Mouse (Mus musculus): ENCODE measurements at regions not wholly inside any gene's neighbourhood (a gene's known extent, or its start where the extent isn't known, plus 50 kb on each side); places are given as distances from the start of the nearest gene placed in this dataset.
"Not testable (repeated sequence)": the region's sequence is repeated elsewhere in the genome, so short reads cannot be mapped to it uniquely, and the experiment has no call there.

DNA sequence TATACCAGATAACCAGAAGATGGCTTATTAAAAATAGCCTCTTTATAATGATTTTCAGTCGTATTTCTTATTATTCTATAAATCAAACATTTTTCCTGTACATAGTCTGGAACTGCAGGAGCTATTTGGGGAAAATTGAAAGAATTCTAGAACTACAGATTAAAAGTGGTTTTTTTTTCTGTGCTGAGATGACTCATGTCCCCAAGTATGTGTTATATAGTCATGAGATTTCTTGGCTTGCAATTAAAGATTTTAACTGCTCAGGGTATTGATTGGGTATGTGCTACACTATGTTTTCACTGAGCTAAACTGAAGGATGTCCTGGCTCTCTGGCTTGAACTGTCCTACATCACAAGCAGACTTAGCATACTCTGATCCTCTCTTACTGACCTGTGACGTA is 1088.4 kb upstream of the 1700008P02Rik start:
- WGBS: 75% methylated on average over 2 of the region's 2 CpGs
- no peaks in the 10 kb centered on the region for H3K4me1 ChIP-seq (ENCODE audit: control insufficient read depth, insufficient read depth, low read depth, low read length)
- no peak for ATAC-seq
- H3K27ac ChIP-seq (ENCODE audit: low read depth, low read length): no peak overlapping the region
- H3K4me3 ChIP-seq (ENCODE audit: low read length): no peak overlapping the region
- H3K9ac ChIP-seq (ENCODE audit: low read depth, low read length): no peak overlapping the region
- no peaks in the 10 kb centered on the region for H3K36me3 ChIP-seq (ENCODE audit: control insufficient read depth, insufficient read depth, low read length)
- H3K27me3 ChIP-seq (replicated peaks; ENCODE audit: control insufficient read depth, insufficient read depth, low read length): no peaks in the 10 kb centered on the region
- H3K9me3 ChIP-seq (ENCODE audit: control insufficient read depth, low read length): no peaks in the 10 kb centered on the region
- H3K4me2 ChIP-seq (ENCODE audit: low read length): no peak overlapping the region

- H3K4me3 ChIP-seq (ENCODE audit: low read length): no peak overlapping the region
- ATAC-seq: no peak
- no peaks in the 10 kb centered on the region for H3K9me3 ChIP-seq (ENCODE audit: control insufficient read depth, low read length)
- no peaks in the 10 kb centered on the region for H3K27me3 ChIP-seq (replicated peaks; ENCODE audit: control insufficient read depth, insufficient read depth, low read length)
- no peak overlapping the region for H3K27ac ChIP-seq (ENCODE audit: low read depth, low read length)
- H3K4me2 ChIP-seq (ENCODE audit: low read length): no peak overlapping the region
- H3K9ac ChIP-seq (ENCODE audit: low read depth, low read length): no peak overlapping the region
- no peaks in the 10 kb centered on the region for H3K4me1 ChIP-seq (ENCODE audit: control insufficient read depth, insufficient read depth, low read depth, low read length)
- H3K36me3 ChIP-seq (ENCODE audit: control insufficient read depth, insufficient read depth, low read length): no peaks in the 10 kb centered on the region
- 92% methylated on average over 1 of the region's 1 CpGs for WGBS
Observed at GRCm38 (mm10) chr3:7683536-7683935, 1063.3 kb upstream of the 1700008P02Rik start.

GRCm38 (mm10) chr3:7682816-7683215 is 1062.6 kb upstream of the 1700008P02Rik start:
- not testable (repeated sequence) for H3K9me3 ChIP-seq (ENCODE audit: control insufficient read depth, low read length); H3K4me2 ChIP-seq (ENCODE audit: low read length); H3K9ac ChIP-seq (ENCODE audit: low read depth, low read length); ATAC-seq; H3K4me3 ChIP-seq (ENCODE audit: low read length); H3K27ac ChIP-seq (ENCODE audit: low read depth, low read length); H3K36me3 ChIP-seq (ENCODE audit: control insufficient read depth, insufficient read depth, low read length); H3K27me3 ChIP-seq (replicated peaks; ENCODE audit: control insufficient read depth, insufficient read depth, low read length); H3K4me1 ChIP-seq (ENCODE audit: control insufficient read depth, insufficient read depth, low read depth, low read length)
- WGBS: 35% methylated on average over 3 of the region's 3 CpGs

GRCm38 (mm10) chr3:7682311-7682710 is 1062.1 kb upstream of the 1700008P02Rik start:
- H3K4me1 ChIP-seq (ENCODE audit: control insufficient read depth, insufficient read depth, low read depth, low read length): no peaks in the 10 kb centered on the region
- no peak overlapping the region for H3K4me2 ChIP-seq (ENCODE audit: low read length)
- no peaks in the 10 kb centered on the region for H3K36me3 ChIP-seq (ENCODE audit: control insufficient read depth, insufficient read depth, low read length)
- H3K27ac ChIP-seq (ENCODE audit: low read depth, low read length): no peak overlapping the region
- H3K27me3 ChIP-seq (replicated peaks; ENCODE audit: control insufficient read depth, insufficient read depth, low read length): no peaks in the 10 kb centered on the region
- no peak overlapping the region for H3K4me3 ChIP-seq (ENCODE audit: low read length)
- no peak for ATAC-seq
- no peak overlapping the region for H3K9ac ChIP-seq (ENCODE audit: low read depth, low read length)
- WGBS: 85% methylated on average over 3 of the region's 3 CpGs
- no peaks in the 10 kb centered on the region for H3K9me3 ChIP-seq (ENCODE audit: control insufficient read depth, low read length)

GRCm38 (mm10) chr3:7669956-7670355 is 1049.7 kb upstream of the 1700008P02Rik start:
- no peak for ATAC-seq
- Histone ChIP-seq H3K4me2 (ENCODE audit: low read length) (no peak overlapping the region), H3K9ac (ENCODE audit: low read depth, low read length) (no peak overlapping the region), H3K4me1 (ENCODE audit: control insufficient read depth, insufficient read depth, low read depth, low read length) (no peaks in the 10 kb centered on the region), H3K4me3 (ENCODE audit: low read length) (no peak overlapping the region), H3K9me3 (ENCODE audit: control insufficient read depth, low read length) (peaks cover 4% of the 10 kb centered on the region; the same call in 1 of the 2 replicates), H3K27me3 (replicated peaks; ENCODE audit: control insufficient read depth, insufficient read depth, low read length) (no peaks in the 10 kb centered on the region), H3K36me3 (ENCODE audit: control insufficient read depth, insufficient read depth, low read length) (no peaks in the 10 kb centered on the region), H3K27ac (ENCODE audit: low read depth, low read length) (no peak overlapping the region)
- 94% methylated on average over 6 of the region's 6 CpGs for WGBS

GRCm38 (mm10) chr3:7667851-7668250 is 1047.6 kb upstream of the 1700008P02Rik start:
- not testable (repeated sequence) for ATAC-seq; H3K9me3 ChIP-seq (ENCODE audit: control insufficient read depth, low read length); H3K27ac ChIP-seq (ENCODE audit: low read depth, low read length); H3K27me3 ChIP-seq (replicated peaks; ENCODE audit: control insufficient read depth, insufficient read depth, low read length); H3K4me2 ChIP-seq (ENCODE audit: low read length); H3K4me1 ChIP-seq (ENCODE audit: control insufficient read depth, insufficient read depth, low read depth, low read length); H3K36me3 ChIP-seq (ENCODE audit: control insufficient read depth, insufficient read depth, low read length); H3K9ac ChIP-seq (ENCODE audit: low read depth, low read length); H3K4me3 ChIP-seq (ENCODE audit: low read length)
- 77% methylated on average over 5 of the region's 5 CpGs for WGBS

DNA sequence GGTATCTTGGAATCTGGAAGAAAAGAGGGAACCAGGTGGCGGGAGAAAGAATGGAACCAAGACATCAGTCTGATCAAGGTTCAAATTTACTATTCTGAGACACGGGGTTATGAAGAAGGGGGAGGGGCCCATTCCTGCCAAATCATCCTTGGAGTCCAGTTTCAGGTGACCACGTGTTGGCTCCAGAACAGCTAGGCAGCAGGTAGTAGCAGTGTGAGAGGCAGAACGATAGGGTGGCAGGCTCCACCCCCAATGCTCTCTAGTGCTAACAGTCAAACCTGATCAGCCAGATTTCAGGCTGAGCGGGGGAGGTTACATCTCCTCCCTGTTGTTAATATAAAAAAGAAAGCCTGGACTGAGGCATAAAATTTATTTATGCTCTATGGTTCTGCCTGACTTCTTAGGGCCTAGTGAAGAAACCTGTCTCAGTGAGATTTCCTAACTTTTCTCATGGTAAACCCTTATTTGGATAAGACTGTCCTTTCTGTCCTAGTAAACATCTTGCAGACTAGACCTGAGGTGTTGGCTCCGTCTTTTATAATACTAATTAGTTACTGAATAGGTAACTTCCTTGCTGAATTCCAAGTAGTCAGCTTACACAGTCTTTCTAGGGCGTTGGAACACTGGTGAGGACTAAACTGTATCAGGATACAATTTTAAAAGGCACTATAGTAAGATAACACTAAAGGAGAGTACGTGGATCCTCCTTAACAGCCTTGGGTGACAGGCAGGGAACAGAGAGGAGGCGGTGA is 1046.3 kb upstream of the 1700008P02Rik start:
- not testable (repeated sequence) for H3K27ac ChIP-seq (ENCODE audit: low read depth, low read length); H3K9me3 ChIP-seq (ENCODE audit: control insufficient read depth, low read length); H3K9ac ChIP-seq (ENCODE audit: low read depth, low read length); H3K4me3 ChIP-seq (ENCODE audit: low read length); H3K27me3 ChIP-seq (replicated peaks; ENCODE audit: control insufficient read depth, insufficient read depth, low read length); ATAC-seq; H3K36me3 ChIP-seq (ENCODE audit: control insufficient read depth, insufficient read depth, low read length); H3K4me2 ChIP-seq (ENCODE audit: low read length); H3K4me1 ChIP-seq (ENCODE audit: control insufficient read depth, insufficient read depth, low read depth, low read length)
- WGBS: 83% methylated on average over 9 of the region's 9 CpGs
